Mouse (Mus musculus): ENCODE results near the gene Maff.

Maff gene

DNA sequence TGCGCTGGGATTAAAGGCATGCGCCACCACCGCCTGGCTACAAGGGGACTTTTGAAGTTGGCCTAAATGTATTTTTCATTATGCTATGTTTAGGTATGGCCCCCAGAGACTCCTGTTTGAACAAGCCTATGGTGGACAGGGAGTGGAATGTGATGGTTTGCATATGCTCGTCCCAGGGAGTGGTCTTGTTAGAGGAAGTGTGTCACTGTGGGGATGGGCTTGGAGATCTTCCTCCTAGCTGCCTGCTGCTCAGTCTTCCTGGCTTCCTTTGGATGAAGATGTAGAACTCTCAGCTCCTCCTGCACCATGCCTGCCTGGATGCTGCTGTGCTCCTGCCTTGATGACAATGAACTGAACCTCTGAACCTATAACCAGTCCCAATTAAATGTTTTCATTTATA lies 15.9 kb upstream of the Maff start:
- peak; percentile 1 for DNase-seq

- no peak for DNase-seq
These were observed 13.0 kb upstream of the Maff start for GRCm38 (mm10) chr15:79333409-79333808.

DNA sequence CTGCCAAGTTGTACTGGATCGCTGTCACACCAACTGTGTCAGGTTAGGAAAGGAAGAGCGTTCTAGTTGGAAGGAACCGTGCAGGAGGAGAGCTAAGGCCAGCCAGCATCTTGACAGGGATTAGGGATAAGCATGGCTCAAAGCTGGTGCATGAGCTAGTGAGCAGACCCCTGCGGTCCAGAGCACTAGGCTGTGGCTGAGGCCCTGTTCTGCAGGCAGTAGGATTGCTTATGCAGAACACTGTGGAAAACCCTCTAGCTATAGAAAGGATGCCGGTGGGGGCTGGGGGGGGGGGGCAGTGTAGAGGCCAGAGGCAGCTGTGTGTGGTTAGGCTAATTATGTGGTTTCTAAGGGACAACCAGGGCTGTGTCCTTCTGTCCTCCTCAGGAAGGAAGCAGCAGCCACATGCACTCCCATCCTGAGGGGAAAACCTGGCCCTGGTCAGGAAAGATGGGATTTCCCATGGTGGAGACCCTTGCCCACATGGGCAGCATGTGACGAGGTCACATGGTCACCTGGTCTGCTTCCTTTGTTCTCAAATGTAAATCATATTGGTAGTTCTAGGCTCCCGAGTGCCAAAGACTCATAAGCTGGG lies 11.3 kb upstream of the Maff start:
- no peak for DNase-seq

GRCm38 (mm10) chr15:79338978-79339377 lies 7.4 kb upstream of the Maff start:
- no peak for DNase-seq

DNA sequence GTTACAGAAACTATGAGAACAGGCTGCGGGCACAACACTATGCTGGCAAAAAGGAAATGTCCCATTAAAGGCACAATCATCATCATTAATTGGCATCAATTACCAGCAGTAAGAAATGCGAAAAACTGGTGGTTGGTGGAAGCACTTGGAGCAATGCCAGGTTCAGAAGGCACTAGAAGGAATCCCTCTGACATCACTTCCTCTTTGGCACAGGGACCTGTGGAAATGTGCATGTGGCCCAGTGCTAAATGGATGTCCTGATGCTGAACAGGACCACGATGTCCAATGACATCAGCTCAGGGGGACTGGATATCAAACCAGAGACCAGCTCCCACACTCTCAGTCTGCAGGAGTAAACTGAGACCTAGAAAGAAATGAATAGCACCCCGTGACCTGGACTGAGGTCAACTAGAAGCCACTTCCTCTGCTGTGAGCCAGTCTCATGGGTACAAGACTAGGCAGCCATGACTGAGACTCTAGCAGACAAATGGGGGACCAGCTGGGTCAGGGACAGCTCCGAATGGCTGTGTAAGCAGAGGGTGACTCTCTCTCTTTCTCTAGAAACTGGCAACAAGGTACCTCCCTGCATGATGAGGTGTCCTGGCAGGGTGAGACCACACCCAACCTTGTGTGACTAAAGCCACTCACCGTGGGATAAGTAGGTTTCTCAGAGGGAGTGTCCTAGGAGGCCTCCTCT lies 3.6 kb upstream of the Maff start:
- no peak for DNase-seq

GRCm38 (mm10) chr15:79344627-79345026 lies 1.8 kb upstream of the Maff start:
- DNase-seq: no peak

DNA sequence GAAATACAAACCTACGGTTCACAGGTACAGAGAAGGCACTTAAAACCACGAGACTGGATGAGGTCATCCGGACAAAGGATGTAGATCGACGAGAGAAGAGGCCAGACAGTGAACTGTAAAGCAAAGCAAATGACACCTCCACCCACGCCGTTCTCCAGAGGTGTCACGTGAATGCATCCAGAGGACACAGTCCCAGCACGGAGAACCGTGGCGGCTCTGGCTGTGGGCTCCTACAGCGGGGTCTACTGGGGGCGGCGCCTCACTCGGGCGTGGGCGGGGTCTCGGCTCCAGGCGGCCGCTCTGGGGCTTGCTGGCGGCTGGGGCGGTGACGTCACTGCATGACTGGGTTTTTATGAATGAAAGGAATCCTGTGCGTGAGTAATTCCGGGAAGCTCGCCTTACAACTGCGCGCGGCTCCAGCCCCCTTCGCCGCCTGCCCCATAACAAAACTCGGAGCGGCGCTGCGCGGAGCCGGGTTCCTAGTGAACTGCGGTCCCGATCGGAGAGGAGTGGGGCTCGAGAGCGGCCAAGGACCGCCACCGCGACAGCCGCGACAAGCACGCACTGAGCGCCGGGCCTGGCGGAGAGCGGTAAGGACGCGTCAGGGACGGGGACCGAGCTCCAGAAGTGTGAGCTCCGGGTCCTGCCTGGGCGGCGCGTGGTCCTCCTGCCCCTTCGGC lies 884 bp downstream of the Maff start:
- DNase-seq: peak; percentile 90

- DNase-seq: peak; percentile 57
These were observed 1.6 kb downstream of the Maff start for GRCm38 (mm10) chr15:79347845-79348506.

DNA sequence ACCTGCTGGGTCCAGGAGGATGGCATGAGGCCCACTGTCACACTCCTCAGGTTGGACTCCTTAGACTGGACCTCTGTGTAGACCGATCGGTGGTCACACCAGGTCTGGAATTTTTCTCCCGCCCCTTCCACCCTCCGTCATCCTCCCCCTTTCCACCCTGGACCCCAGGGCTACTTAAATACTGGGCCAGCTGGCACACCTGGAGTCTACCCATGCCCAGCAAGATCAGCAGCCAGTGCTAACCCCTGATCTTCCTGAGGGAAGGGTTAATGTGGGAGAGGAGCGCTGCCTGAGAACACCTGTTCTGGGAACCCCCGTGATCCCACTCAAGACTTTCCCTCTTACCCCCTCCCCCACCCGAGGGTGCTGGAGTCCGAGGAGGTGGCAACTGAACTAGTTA lies 2.2 kb downstream of the Maff start:
- no peak for DNase-seq

GRCm38 (mm10) chr15:79350866-79351265 lies 4.4 kb downstream of the Maff start:
- DNase-seq: no peak

DNA sequence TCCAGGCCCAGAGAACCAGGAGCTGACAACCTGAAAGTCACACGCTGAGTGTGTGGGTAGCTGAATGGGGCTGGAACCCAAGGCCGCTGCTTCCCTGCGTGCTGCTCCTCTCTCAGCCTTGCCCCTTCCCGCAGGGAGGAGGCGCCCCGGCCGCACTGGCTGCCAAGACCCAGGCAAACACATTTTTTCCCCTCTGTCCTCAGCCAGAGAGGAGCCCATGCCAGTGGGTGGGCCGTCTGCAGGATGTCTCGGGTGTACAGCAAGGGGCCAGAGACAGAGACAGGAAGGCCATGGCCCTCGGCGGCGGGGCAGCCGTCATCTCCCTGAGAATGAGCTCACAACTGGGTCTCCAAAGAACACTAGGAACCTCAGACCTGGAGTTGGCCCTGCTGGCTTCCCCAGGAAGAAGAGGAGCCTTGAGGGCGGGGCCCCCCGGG lies 4.9 kb downstream of the Maff start:
- no peak for DNase-seq

DNA sequence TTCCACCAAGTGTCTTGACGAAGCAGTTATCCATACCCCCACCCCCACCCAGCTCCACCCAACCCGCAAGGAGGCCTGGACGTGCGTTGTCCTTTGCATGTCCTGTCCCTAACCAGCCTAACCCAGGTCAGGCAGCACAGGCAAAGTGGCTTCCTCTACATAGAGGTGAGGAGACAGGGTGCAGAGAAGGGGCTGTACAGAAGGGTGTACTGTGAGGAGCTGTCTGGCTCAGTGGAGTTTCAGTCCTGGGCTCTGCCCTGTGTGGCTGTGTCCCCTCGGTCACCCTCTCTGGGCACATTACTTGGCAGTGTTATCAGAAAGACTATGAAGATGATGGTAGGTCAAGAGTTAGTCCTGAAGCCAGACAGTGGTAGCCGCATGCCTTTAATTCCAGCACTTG lies 6.1 kb downstream of the Maff start:
- no peak for DNase-seq

DNA sequence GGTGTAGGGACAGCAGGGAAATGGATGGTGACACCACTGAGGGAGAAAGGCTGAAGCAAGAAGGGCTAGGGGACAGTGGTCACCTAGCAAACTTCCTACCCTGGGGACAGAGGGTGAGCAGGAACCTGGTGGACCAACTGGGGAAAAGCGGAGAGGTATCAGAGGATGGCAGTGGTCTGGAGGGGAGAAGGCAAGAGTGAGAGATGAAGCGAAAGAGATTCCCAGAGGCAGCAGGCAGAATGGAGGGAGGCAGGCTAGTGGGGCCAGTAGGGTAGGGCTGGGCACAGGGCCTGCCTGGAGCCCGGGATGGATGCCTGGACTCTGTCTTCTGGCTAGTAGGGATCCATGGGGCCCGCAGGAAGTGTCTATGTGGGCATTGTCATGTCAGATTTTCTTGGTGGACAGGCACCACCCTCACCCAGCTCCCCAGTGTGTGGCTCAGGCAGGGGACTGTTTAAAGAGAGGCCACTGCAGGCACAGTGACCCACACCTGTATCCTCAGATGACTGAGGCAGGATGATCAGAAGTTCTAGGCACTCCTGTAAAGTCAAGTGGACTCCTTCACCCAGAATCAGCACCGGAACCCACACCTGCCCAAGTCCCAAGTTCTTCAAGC lies 7.4 kb downstream of the Maff start:
- DNase-seq: no peak

DNA sequence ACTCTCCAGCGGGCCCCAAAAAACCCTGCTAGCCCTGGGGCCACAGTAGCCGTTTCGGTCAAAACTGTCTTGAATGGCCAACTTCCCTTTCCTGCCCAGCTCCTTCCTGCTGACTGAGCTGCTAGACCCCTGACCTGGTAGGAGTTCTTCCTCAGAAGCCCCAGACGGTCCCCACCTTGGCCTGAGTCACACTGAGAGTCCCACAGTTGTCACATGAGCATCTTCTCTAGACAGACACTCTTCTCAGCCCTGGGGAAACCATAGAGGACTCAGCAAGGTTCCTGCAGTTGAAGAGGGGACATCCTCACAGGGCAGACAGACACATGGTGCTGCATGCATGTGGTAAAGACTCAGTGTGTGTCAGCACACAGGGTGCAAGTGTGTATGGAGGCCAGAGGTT lies 8.2 kb downstream of the Maff start:
- DNase-seq: no peak

DNA sequence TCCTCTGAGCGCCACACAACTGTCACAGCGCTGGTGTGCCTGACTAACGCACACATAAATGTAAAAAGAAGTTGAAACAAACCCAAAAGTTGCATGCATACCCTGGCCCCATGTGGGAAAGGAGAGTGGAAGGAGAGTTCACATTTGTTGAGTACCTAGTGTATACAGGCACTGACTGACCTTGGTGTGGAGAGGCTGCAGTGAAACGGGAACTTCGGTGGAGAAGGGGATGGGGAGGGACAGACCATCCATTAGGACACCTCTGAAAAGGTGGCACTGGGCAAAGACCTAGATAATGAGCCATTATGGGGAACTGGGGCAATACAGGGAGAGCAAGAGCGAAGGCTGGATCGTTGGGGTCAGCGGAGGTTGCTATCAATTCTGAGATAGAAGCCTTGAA lies 10.1 kb downstream of the Maff start:
- DNase-seq: no peak

- DNase-seq: peak; percentile 62
These were observed 10.9 kb downstream of the Maff start for GRCm38 (mm10) chr15:79357036-79357911.

GRCm38 (mm10) chr15:79357974-79358690 lies 11.7 kb downstream of the Maff start:
- DNase-seq: no peak

DNA sequence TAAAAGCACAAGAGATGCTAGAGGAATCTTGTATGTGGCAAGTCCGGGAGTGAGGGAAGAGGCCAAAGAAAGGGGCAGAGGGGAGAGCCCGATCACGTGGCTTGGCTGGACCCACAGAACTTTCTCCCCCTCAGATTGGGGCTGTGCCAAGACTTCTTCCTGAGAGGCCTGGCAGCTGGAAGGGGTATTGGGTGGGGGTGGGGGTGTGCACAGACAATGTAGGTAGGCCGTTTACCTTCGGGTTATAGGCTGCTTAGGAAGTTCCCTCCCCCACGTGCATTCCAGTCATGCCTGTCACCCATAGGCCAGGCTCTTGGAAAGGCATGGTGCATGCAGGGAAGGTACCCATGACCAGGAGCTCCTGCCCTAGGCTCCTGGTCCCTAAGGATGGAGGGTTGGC lies 13.5 kb downstream of the Maff start:
- DNase-seq: no peak

DNA sequence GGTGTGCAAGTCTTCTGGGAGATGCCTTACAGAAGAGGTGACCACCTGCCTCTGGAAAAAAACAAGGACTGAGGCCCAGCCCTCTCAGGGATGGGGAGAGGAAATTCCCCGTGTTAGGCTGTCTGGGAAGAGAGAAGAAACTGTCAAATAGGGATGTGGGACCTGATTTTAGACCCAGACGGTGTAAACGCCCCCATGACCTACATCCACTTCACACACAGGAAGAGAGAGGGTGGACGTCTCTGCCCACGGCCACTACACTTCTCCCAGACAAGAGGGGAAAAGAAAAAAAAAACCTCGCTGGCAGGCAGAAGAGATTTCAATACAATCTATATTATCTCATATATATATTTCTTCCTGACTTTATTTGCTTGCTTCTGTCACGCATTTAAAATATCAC lies 13.9 kb downstream of the Maff start:
- no peak for DNase-seq

GRCm38 (mm10) chr15:79361023-79361422 lies 14.6 kb downstream of the Maff start:
- DNase-seq: no peak

- no peak for DNase-seq
These were observed 17.7 kb downstream of the Maff start for GRCm38 (mm10) chr15:79364120-79364519.

- no peak for DNase-seq
These were observed 18.6 kb downstream of the Maff start for GRCm38 (mm10) chr15:79365068-79365467.
